Mouse (Mus musculus) adrenal gland, postnatal 36 days (tissue): ENCODE results near the gene 1700007K13Rik. TPM values are rescaled to one million over a fixed set of nuclear protein-coding genes. Genes with fewer than 3 reads are reported as not detected.

Experiments
- DNase-seq, 2 experiments: peaks; one replicate each; pipeline ENCODE4 v3.0.0; 2021; ENCODE audit warnings: mixed read lengths in 1 of 2
- total RNA-seq, 2 experiments: library from RNA; stranded (reverse); gene quantifications; 2 replicates each; pipeline ENCODE4 v1.2.3; 2021

Gene 1700007K13Rik
- total RNA-seq, 2 experiments from 2014 or later: not detected

- no peak for DNase-seq
Measured at GRCm38 (mm10) chr2:28414757-28415137, 51.4 kb downstream of the 1700007K13Rik start.

DNA sequence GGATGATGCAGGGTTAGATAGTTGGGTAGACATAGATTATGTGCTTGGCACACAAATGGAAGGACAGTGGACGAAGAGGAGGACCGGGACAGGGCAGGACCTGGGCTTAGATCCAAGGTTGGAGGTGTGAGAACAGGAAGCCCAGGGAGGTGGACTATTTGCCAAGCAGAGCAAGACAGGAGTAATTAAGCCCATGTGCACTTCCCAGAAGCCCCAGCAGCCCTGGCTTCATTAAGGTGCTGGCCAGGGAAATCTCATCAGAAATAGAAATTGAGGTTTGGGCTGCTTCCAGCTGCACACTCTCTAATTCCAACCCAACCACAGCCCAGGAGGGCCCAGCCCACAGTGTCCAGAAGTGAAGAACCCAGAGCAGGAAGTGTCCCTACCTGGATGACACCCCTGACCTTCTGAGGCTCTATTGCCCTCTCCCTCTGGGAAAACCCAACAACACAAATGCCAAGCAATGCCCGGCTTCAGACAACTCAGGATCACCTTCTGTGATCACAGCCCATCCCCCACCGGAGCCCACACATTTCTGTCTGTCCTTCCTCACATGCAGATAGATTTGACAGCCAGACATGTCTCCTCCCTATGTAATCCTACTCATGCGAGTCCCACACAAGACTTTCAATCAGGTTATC, 51.9 kb downstream of the 1700007K13Rik start:
- DNase-seq: no peak

DNA sequence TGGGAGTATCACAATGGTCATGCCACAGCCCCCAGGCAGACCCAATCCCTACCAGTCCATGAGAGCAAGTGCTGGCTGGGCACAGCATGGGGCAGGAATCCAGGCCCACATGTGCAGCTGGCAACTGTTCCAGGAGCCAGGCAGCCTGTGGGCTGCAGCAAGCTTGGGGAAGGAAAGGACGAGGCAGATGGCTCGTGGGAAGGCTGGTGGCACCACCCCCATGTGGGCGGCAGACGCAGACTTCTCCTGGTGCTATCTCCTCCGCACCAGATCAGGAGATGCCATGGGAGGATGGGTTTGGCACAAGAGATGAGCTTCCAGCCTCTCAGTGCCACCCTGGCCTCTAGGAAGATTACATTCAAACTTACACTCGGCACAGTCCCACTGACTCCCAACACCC, 53.2 kb downstream of the 1700007K13Rik start:
- DNase-seq: no peak

Other genes with a start within 250 kb of the 1700007K13Rik start
- 1 to 10 TPM; 5.1 to 5.6 TPM for gene Ppp1r26, start 19.5 kb downstream of the 1700007K13Rik start, total RNA-seq
- 10 to 100 TPM; 51.1 to 56.2 TPM for gene Mrps2, start 1.7 kb upstream of the 1700007K13Rik start, total RNA-seq
- gene Gbgt1, start 30.6 kb upstream of the 1700007K13Rik start, total RNA-seq: 1 to 10 TPM; 3.7 to 4.3 TPM
- 1 to 10 TPM; 2.6 to 3.3 TPM for gene Gm10134, start 39.8 kb upstream of the 1700007K13Rik start, total RNA-seq
- gene Ralgds, start 46.8 kb upstream of the 1700007K13Rik start, total RNA-seq: 10 to 100 TPM; 23.3 to 27.9 TPM
- not detected for gene Cel, start 97.1 kb upstream of the 1700007K13Rik start, total RNA-seq
- gene Gtf3c5, start 117.4 kb upstream of the 1700007K13Rik start, total RNA-seq: 10 to 100 TPM; 17.5 to 19.5 TPM
- gene Gfi1b, start 155.7 kb upstream of the 1700007K13Rik start, total RNA-seq: not detected
- 10 to 100 TPM; 17.6 to 19.6 TPM for gene Tsc1, start 174.9 kb upstream of the 1700007K13Rik start, total RNA-seq
- gene Spaca9, start 233.4 kb upstream of the 1700007K13Rik start, total RNA-seq: under 1 TPM; 0.53 to 0.59 TPM
- under 1 TPM; 0.63 to 0.82 TPM for gene Ak8, start 233.8 kb upstream of the 1700007K13Rik start, total RNA-seq